Mouse (Mus musculus) embryonic facial prominence, embryonic 11.5 days (tissue): ENCODE results near the gene Ipcef1. TPM values are rescaled to one million over a fixed set of nuclear protein-coding genes. Genes with fewer than 3 reads are reported as not detected.
A peak's percentile ranks its signal among the peaks of the same experiment; 100 is the strongest.
"Not testable (repeated sequence)": the region's sequence is repeated elsewhere in the genome, so short reads cannot be mapped to it uniquely, and the experiment has no call there.

Source experiments
- ATAC-seq: fragments of 200-750 bp; cut with Nextera tagmentation; replicated peaks from 2 replicates; pipeline ENCODE4 v1.8.0; 2017; ENCODE audit warnings: low read depth; ENCODE audit not compliant: insufficient number of reproducible peaks, low FRiP score, low TSS enrichment
- DNase-seq: peaks from one replicate; pipeline ENCODE4 v3.0.0-alpha.2; 2015; ENCODE audit warnings: low spot score
- H3K27ac ChIP-seq: fragments of 300-500 bp; sonication (generic); replicated peaks from 2 replicates; pipeline ENCODE4 v1.5.1; 2014; ENCODE audit warnings: mild to moderate bottlenecking, low read depth, low read length, control low read depth
- H3K27me3 ChIP-seq: fragments of 300-500 bp; sonication (generic); 2 replicates; pipeline ENCODE4 v1.6.1; 2014; ENCODE audit warnings: mild to moderate bottlenecking, low read length, moderate library complexity, mixed read lengths; ENCODE audit not compliant: control insufficient read depth, insufficient read depth
- H3K36me3 ChIP-seq: fragments of 300-500 bp; sonication (generic); replicated peaks from 2 replicates; pipeline ENCODE4 v1.6.1; 2014; ENCODE audit warnings: low read depth, mild to moderate bottlenecking, low read length, moderate library complexity, mixed read lengths; ENCODE audit not compliant: control insufficient read depth, insufficient read depth
- H3K4me1 ChIP-seq: fragments of 300-500 bp; sonication (generic); 2 replicates; pipeline ENCODE4 v1.6.1; 2014; ENCODE audit warnings: low read length, mixed read lengths; ENCODE audit not compliant: control insufficient read depth, insufficient read depth
- H3K4me2 ChIP-seq: fragments of 300-500 bp; sonication (generic); 2 replicates; pipeline ENCODE4 v1.6.1; 2014; ENCODE audit warnings: low read depth, mild to moderate bottlenecking, control low read depth, low read length, moderate library complexity
- H3K4me3 ChIP-seq: fragments of 300-500 bp; sonication (generic); 2 replicates; pipeline ENCODE4 v1.5.1; 2014; ENCODE audit warnings: low read depth, low read length, control low read depth
- H3K9ac ChIP-seq: fragments of 300-500 bp; sonication (generic); replicated peaks from 2 replicates; pipeline ENCODE4 v1.6.1; 2014; ENCODE audit warnings: mild to moderate bottlenecking, control low read depth, low read length
- H3K9me3 ChIP-seq: fragments of 300-500 bp; sonication (generic); replicated peaks from 2 replicates; pipeline ENCODE4 v1.6.1; 2016; ENCODE audit warnings: mild to moderate bottlenecking, low read length, inconsistent platforms, mixed read lengths; ENCODE audit not compliant: control insufficient read depth
- WGBS: fragments of 180-500 bp; shearing (Covaris S2); extraction: QIAGEN DNeasy Blood & Tissue Kit; methylation state at CpG from one replicate; pipeline ENCODE4 v1.1.7; 2014; 5-methylcytosine and 5-hydroxymethylcytosine counted together
- polyA plus RNA-seq: library from polyadenylated mRNA; unstranded; fragments of >200 nt; fragmentation: Nextera tagmentation; extraction: Ambion mirVana; gene quantifications from 2 replicates; pipeline ENCODE4 v1.2.1, GENCODE M21; 2014

The Ipcef1 gene
- polyA plus RNA-seq, 1 experiment from 2014 or later, result 0.27 TPM

- no peak overlapping the region for H3K4me3 ChIP-seq
- H3K9me3 ChIP-seq, result no peaks in the 10 kb centered on the region
- ATAC-seq, result no peak
- no peaks in the 10 kb centered on the region for H3K4me1 ChIP-seq
- no peaks in the 10 kb centered on the region for H3K36me3 ChIP-seq
- H3K27ac ChIP-seq, result no peak overlapping the region
- no peak for DNase-seq
- H3K9ac ChIP-seq, result no peak overlapping the region
- H3K27me3 ChIP-seq, result no peaks in the 10 kb centered on the region
- WGBS, result 83% methylated on average over 5 of the region's 5 CpGs
- H3K4me2 ChIP-seq, result no peak overlapping the region
Measured at GRCm38 (mm10) chr10:6890348-6891009, 161.8 kb downstream of the Ipcef1 start.

DNA sequence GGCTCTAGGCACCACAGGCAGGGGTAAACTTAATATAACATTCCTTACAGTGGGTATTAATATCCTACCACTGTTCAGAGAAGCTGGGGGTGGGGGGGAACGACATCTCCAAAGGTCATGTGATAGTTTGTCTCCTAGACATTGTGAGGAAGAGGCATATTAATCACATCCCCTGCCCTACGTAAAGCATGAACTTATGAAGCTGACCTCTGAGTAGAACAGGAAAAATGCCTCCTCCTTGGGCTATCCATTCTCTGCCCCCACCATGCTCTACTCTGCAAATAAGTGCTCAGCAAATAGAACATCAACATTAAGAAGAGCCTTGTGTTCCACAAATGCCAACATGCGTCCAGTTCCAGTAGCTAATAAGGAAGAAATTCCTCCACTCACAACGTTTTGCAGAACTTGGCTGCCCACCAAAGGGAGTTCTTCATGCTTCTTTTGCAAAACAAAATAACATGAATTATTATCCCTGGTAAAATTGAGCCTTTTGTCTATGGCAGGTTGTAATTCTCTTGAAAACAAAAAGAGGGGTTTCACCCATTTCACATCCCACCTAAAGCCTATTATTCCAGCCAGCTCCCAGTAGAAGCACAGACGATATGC is 162.5 kb downstream of the Ipcef1 start:
- no peak for ATAC-seq

DNA sequence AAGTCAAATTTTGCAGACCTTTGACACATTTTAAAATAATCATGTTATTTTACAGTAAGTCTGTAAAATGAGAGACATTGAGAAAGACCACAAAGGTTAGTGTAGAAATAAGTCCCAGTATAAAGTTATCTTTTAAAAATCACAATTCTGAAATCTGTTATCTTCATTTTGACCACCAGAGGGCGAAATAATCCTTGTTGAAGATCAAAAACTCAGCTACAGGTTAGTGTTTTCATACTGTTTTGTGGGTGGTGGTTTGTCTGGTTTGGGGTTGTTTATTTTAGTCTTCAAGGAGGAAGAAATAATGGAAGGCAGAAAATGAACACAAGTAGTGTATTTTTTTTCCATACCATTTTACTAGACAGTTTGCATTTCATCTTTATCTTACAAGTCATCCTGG is 166.8 kb downstream of the Ipcef1 start:
- Histone ChIP-seq H3K9ac (no peak overlapping the region), H3K9me3 (no peaks in the 10 kb centered on the region), H3K27ac (no peak overlapping the region), H3K36me3 (no peaks in the 10 kb centered on the region), H3K4me1 (no peaks in the 10 kb centered on the region), H3K4me2 (no peak overlapping the region), H3K27me3 (no peaks in the 10 kb centered on the region), H3K4me3 (no peak overlapping the region)
- WGBS, result 0% methylated on average over 1 of the region's 1 CpGs
- DNase-seq, result peak; percentile 79
- ATAC-seq, result no peak

More for the DNA sequence above, 162.5 kb downstream of the Ipcef1 start:
- 71% methylated on average over 5 of the region's 5 CpGs for WGBS
- Histone ChIP-seq H3K36me3 (no peaks in the 10 kb centered on the region), H3K27ac (no peak overlapping the region), H3K4me1 (no peaks in the 10 kb centered on the region), H3K4me3 (no peak overlapping the region), H3K4me2 (no peak overlapping the region), H3K9ac (no peak overlapping the region), H3K27me3 (no peaks in the 10 kb centered on the region), H3K9me3 (no peaks in the 10 kb centered on the region)
- no peak for DNase-seq

DNA sequence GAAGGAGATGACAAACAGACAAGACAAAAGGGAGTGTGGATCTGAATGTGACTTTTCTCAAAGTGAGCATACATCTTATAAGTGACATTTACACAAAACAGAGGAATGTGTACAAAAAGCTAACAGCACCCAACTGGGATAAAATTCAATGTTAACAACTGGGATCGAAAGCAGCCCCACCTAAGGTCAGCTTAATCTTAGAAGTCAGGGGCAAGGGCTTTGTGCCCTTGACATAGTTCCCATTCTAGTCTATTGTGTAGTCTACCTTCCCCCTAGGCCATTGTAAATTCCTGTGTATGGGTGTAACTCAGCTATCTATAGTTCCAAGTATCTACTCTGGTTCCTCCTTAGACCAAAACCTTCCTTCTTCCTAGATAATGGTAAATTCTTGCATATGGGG is 170.2 kb downstream of the Ipcef1 start:
- H3K27ac ChIP-seq, H3K27me3 ChIP-seq, H3K36me3 ChIP-seq, H3K9me3 ChIP-seq, H3K4me2 ChIP-seq, H3K4me1 ChIP-seq, DNase-seq, H3K4me3 ChIP-seq, ATAC-seq, H3K9ac ChIP-seq: not testable (repeated sequence)
- 86% methylated on average over 1 of the region's 1 CpGs for WGBS

GRCm38 (mm10) chr10:6878276-6878881 is 173.9 kb downstream of the Ipcef1 start:
- no peak overlapping the region for H3K4me2 ChIP-seq
- H3K9me3 ChIP-seq, result no peaks in the 10 kb centered on the region
- WGBS, result 88% methylated on average over 2 of the region's 2 CpGs
- ATAC-seq, result no peak
- H3K9ac ChIP-seq, result no peak overlapping the region
- no peak for DNase-seq
- no peak overlapping the region for H3K4me3 ChIP-seq
- H3K27me3 ChIP-seq, result no peaks in the 10 kb centered on the region
- no peak overlapping the region for H3K27ac ChIP-seq
- no peaks in the 10 kb centered on the region for H3K4me1 ChIP-seq
- H3K36me3 ChIP-seq, result no peaks in the 10 kb centered on the region

GRCm38 (mm10) chr10:6873917-6874316 is 178.4 kb downstream of the Ipcef1 start:
- no peaks in the 10 kb centered on the region for H3K9me3 ChIP-seq
- 82% methylated on average over 1 of the region's 1 CpGs for WGBS
- no peaks in the 10 kb centered on the region for H3K36me3 ChIP-seq
- H3K9ac ChIP-seq, result no peak overlapping the region
- H3K27ac ChIP-seq, result no peak overlapping the region
- no peak for ATAC-seq
- no peaks in the 10 kb centered on the region for H3K4me1 ChIP-seq
- DNase-seq, result no peak
- no peak overlapping the region for H3K4me3 ChIP-seq
- no peaks in the 10 kb centered on the region for H3K27me3 ChIP-seq
- H3K4me2 ChIP-seq, result no peak overlapping the region

DNA sequence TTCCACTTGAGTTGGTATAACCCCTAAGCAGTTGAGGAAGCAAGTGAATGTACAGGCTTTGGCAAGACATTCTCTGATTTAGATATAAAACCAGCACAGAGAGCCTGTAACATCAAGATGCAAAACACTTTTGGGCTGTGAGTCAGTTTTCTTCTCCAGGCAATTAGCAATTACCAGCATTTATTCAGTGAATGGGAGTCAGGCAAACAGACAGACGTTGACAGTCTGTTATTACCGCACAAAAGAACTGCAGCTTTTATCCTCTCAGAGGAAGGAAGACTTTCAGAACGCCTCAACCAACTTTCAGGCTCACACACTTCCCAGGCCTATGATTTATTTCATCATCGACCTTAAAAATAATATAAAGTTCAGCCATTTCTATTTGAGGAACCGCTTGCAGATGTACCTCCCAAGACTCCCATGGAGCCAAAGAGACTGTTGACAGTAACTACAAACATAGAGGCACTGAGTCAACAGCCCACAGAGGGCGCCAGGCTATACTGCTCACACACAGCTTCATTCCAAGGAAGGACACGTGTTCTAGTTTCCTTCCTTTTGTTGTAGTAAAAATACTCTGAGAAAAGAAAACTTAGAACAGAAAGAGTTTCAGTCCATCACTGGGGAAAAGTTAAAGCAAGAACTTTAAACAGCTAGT is 180.7 kb downstream of the Ipcef1 start:
- Histone ChIP-seq H3K9me3 (no peaks in the 10 kb centered on the region), H3K27me3 (no peaks in the 10 kb centered on the region), H3K4me1 (no peaks in the 10 kb centered on the region), H3K36me3 (no peaks in the 10 kb centered on the region), H3K27ac (no peak overlapping the region), H3K9ac (no peak overlapping the region), H3K4me3 (no peak overlapping the region), H3K4me2 (no peak overlapping the region)
- WGBS, result 74% methylated on average over 7 of the region's 7 CpGs
- ATAC-seq (no peak), DNase-seq (no peak)

DNA sequence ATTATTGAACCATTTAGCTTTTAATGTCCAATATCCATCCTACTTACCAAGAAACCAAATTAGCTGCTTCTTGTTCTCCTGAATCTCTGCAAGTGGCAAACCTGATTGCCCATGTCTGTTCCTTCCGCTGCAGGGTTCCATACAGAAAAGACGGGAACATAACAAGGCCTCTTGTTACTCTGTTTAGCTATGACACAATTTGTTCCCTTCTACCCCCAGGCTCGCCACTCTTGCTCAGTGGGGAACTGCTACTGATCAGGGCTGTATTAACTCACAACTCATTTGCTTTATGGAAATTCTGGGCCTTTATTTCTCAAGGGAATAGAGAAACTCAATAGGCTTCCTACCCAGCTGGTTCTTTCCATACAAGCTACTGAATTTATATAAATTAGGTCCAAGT is 196.5 kb downstream of the Ipcef1 start:
- no peaks in the 10 kb centered on the region for H3K4me1 ChIP-seq
- no peaks in the 10 kb centered on the region for H3K9me3 ChIP-seq
- no peak for DNase-seq
- H3K27me3 ChIP-seq, result no peaks in the 10 kb centered on the region
- no peak overlapping the region for H3K27ac ChIP-seq
- H3K4me3 ChIP-seq, result no peak overlapping the region
- ATAC-seq, result no peak
- H3K4me2 ChIP-seq, result no peak overlapping the region
- H3K36me3 ChIP-seq, result no peaks in the 10 kb centered on the region
- WGBS, result 72% methylated on average over 3 of the region's 3 CpGs
- H3K9ac ChIP-seq, result no peak overlapping the region
